Mouse (Mus musculus) right cerebral cortex, postnatal 36 days (tissue): Measurements from ENCODE around the gene Prmt2.
A peak's percentile ranks its signal among the peaks of the same experiment; 100 is the strongest.

Experiments
- DNase-seq, 2 experiments: peaks; one replicate each; pipeline ENCODE4 v3.0.0; 2022; ENCODE audit warnings: low spot score in 2 of 2, mixed read lengths in 1 of 2

The Prmt2 gene

DNA sequence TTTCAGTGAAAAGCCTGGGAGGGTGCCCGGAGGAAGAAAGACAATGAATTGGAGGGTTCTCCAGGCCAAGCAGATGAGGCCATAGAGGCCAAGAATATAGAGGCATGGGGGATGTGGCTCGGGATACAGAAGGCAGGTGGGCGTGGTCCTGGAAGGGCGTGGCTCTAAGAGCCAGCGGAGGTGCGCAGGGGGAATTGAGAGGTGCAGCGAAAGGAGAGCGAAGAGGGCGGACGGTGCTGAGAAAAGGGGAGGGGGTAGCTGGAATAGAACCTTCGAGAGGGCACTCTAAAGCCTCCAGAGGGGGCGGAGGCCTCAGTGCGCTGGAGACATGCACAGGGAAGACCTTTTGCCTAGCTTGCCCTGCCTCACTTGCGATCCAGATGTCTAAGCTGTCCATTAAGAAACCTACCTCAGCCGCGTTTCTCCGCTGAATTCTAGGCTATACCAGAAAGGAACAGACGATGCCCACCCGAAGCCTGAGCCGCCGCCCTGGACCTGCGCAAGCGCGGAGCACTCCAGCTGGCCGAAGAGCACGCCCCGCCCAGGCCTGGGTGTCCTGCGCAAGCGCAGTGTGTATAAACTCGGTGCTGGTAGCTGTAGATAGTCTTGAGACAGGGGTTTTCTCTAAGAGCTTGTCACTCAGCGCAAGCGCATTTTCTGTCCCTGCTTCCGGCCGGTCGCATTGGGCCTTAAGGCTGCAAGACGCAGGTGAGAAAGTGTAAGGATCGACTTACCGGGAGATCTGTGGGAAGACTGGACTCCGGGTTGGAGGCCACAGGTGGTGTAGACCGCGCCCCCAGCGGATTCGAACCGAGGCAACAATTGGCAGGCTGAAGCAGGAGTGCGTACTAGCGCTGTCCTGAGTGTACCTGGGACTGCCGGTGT lies at the start of gene Prmt2:
Gene Prmt2, minus strand, starts transcription at position 525 of the 885 bp plus-strand sequence.
- DNase-seq, result peak; percentile 82 to 86

DNA sequence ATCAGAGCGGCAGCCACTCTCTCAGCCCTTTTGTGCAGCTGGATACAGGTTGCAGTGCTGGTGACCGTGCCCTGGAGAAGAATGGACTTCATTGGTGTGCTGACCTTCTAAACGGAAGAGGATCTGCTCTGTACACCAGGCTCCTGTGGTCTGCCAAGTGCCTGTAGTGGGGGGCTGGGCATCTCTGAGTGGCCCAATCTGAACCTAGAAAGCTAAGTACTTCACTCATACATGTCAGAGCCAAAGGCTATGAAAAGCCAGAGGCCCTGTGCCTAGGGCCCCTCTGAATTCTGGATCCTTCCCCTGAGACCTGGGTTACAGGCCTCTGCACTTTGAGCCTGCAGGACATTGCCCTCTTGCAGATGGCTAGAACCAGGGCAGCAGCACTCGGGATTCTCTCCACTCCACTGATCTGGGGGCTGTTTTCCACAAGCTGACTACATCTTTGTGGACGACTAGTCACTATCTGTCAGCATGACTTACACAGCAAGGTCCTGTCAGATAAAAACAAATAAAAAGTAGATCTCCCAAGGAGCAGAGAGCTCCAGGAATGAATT lies 41.0 kb upstream of the Prmt2 start:
- no peak for DNase-seq

DNA sequence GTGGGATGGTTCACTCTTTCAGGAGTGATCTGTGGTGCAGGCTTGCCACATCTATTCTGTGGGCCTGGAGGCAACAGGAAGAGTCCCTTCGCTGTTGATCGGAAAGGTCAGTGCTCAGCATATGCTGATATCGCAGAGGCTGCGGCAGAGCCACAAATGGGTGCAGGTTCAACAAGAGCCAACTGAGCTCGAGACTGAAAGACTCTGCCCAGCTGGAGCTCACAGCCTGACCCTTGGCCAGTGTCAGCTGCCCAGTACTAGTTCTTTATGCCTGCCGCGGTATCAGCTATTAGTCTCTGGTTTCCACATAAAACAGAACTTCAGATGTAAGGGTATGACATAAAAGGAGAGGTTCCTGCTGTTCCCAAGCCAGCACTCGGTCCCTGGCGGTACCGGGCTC lies 37.6 kb upstream of the Prmt2 start:
- DNase-seq, result no peak

- DNase-seq, result no peak
Measured at GRCm38 (mm10) chr10:76271238-76271637, 33.6 kb upstream of the Prmt2 start.

- no peak for DNase-seq
Measured at GRCm38 (mm10) chr10:76262431-76262830, 24.8 kb upstream of the Prmt2 start.

- no peak for DNase-seq
Measured at GRCm38 (mm10) chr10:76261447-76261846, 23.8 kb upstream of the Prmt2 start.

DNA sequence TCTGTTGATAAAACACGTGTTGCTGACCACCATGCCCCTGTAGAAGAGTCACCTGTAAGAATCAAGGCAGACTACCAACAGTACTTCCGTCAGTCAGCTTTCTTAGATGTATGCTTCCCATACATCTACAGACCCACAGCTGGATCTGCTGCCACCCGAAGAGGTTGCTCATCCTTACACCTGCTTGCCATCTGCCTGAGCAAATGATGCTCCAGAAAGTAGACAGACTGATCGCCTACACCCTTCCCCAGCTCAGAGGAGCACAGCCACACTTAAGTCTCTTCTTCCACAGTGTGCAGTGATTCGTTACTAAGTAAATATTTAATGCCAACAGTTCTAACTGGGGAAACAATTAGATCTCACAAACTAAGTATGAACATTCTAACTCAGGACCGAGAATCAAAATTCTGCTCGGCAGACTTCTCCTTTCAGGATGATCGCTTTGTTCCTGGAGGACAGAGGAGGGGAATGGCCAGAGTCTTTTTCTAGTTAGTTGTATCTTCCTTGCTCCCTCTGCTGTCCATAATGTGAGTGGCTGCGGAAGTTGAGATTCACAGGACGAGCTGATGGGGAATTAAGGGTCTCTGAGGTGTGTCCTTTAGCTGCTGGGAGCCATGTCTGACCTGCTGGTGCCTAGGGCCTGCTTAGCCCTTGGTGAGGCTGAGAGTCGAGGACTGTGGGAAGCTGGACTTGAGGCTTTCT lies 22.8 kb upstream of the Prmt2 start:
- DNase-seq, result no peak

- no peak for DNase-seq
Measured at GRCm38 (mm10) chr10:76259566-76260232, 22.0 kb upstream of the Prmt2 start.

DNA sequence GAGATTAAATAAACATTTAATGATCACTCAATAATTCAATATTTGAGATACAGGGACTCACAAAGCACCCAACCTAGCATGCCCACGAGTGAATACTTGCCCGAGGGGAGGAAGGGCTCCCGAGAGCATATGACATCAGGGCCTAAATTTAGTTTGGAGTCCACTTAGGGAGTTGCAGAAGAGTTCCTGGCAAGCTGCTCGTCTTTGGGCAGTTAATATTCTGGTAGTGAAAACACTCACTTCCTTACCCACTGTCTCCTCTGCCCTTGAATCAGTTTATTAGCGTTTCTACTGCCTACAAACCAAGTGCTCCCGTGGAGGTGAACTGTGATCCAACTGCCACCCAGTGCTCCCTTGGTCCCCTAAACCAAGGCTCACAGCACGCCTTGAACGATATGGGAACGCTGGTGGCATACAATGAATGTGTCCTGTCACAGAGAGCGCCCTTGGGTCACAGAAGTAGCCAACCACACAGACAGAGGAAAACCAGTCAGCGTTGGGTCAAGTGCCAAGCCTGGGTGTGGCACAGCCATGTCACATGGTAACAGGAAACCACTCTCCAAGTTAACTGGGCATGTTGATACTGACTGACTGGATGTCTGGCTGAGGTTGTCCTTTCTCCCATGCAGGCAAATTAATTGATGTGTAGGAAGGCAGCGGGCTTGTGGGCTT lies 20.2 kb upstream of the Prmt2 start:
- no peak for DNase-seq

DNA sequence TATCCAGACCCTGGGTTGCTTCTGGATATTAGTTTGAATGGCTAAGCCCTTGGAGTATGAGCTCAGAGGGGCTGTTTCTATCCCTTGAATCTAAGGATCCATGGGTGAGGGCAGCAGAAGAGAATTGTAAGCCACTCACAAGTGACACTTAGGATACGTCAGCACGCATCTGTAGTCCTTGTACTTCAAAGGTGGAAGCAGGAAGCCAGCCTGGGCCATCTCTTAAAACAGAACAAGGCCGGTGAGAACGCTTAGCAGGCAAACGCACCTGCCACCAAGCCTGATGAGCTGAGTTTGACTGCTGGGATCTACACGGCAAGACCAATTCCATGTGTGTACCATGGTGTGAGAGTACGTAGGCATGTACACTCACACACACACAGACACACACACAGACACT lies 19.6 kb upstream of the Prmt2 start:
- no peak for DNase-seq

DNA sequence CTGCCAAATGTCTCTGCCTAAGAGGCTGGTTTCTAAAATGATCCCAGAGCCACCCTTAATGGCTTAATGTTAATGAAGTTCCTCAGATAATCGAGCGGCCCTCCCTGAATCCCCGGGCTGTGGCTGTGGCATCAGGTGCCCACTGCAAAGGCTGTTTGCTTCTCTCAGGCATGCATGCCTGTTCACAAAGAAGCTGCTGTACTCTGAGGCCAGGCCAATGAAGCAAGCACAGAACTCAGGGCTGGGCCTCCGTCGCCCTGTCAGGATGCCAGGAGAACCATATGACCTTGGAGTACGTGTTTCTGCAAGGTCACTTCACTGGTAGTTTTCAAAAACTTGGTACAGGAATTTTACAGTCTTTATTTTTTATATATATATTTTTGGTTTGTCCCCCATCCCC lies 18.0 kb upstream of the Prmt2 start:
- no peak for DNase-seq

DNA sequence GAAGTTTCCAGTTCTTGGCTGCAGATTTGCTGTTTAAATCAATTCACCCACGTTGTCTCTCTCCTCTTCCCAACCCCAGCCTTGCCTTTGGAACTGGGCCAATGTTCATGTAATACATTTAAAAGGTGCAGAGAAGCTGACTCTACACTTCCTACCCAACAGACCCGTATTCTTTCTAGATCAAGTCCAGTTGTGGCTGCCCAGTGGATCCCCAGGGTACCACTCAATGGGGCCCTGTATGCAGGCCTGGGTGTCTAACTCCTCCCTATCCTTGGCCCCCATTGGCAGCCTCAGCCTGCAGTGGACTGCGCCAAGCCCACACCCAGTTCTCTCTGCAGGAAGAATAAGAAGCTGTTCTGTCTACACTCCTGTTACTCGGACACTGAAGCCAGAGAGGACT lies 15.9 kb upstream of the Prmt2 start, which contains the start of gene S100b:
Gene S100b, plus strand, starts transcription at position 318 of the 400 bp plus-strand sequence.
- no peak for DNase-seq

DNA sequence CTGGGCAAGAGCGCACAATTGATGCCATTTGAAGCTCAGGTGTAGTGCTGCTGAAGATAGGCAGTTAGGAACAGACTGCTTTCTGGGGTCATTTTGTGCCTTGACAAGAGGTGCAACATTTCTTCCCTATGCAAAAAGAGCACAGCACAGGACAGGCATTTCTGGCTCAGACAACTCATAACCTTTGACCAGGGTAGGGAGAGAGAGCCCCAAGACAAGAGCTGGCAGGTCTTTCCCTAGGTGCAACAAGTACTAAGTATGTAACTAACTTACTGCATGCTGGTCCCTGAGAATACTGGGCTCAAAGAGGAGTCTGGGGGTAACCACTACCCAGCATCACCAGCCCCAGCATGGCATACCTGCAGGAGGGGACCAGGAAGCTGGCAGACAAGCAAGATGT lies 15.4 kb upstream of the Prmt2 start:
- DNase-seq, result no peak

DNA sequence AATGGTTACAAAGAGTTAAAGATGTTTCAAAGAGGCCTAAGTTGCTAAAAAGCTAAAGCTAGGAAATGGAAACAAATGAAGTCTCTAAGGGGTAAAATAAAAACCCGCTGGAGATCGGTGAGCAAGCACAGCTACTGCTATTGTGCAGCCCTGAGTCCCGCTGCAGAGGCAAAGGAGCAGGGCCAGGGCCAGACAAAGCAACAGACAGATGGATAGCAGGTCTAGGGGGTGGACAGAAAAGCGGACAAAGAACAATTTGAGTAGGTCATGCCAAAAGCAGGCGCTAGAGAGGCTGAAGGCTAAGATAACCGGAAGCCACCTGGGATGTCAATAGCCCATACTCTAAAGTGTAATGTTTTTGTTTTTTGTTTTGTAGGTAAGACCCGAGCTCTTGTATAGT lies 13.2 kb upstream of the Prmt2 start:
- no peak for DNase-seq

DNA sequence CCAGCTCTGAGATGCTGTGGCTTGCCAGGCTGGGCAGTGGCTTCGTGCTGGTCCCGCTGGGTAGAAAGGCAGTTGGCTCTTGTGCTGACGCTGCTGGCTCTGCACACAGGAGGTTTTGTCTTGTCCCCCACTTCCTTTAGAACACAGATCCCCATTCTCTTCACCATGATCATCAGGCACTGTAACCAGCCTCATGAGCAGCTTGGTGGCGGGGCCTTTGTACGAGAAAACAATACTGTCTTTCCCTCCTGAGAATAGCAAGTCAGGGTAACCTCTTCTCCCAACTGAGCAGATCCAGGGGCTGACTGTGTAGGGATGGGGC lies 10.9 kb upstream of the Prmt2 start:
- no peak for DNase-seq

- DNase-seq, result no peak
Measured at GRCm38 (mm10) chr10:76247960-76248646, 10.4 kb upstream of the Prmt2 start.

DNA sequence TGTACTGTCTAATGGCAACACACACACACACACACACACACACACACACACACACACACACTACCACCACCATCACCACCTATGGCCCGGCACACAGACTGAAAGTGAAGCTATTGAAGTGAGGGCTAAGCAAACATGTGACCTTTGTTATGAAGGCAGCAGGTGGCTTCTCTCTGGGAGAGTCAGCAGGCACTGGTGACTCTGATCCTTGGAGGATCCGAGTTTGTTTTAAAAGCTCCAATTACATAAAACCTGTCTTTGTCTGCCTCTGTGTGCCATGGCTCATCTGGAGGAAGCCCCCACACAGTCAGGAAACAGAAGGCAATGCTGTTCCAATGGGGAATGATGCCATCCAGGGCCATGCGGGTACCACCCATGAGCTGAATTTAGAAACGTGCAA lies 8.9 kb upstream of the Prmt2 start:
- DNase-seq, result no peak

DNA sequence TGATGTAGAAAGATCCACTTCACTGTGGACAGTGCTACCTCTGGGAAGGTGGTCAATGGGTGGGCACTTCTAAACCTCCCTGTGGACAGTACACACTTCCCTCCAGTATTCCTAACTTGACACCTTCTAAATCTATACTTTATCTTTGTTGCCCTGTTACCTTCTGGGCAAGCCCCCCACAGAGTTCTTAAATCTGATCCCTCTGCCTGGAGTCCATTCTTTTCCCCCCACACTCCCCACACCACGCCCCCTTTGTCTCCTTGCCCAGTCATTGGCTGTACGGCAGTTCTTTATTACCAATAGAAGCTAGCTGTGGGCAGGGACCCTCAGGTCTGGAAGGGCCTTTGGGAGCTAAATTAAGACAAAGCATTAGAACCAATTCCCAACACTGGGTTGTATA lies 7.4 kb upstream of the Prmt2 start:
- DNase-seq, result no peak

DNA sequence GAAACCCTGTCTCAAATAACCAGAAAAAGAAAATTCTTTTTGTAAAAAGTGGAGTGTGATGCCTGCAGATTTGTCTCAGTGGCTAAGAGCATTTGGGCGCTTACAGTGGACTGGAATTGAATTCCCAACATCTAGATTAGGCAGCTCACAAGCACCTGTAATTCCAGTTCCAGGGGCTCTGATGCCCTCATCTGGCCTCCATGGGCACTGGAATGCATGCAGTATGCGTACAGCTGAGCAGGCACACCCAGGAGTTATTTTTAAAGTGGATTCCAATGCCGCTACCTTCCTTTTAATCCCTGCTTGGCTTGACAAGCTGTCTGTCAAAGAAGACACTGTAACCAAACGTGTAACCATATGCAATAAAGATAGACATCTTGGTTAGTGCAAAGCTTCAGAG lies 1.7 kb upstream of the Prmt2 start:
- no peak for DNase-seq

DNA sequence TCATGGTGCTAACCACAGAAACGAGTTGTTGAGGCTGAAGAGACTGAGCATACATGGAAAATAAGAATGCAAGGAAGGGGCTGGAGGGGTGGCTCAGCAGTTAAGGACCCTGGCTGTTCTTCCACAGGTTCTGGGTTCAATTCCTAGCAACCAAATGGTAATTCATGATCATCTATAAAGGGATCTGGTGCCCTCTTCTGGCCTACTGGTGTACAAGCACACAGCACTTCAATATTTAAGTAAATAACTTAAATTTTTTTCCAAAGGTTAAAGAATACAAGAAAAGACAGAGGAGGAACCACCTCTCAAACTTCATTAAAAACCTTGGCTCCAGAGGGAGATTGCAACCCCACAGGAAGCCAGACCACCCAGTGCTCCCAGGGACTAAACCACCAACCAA lies 8.0 kb downstream of the Prmt2 start:
- DNase-seq, result no peak

- DNase-seq, result no peak
Measured at GRCm38 (mm10) chr10:76225944-76226343, 11.7 kb downstream of the Prmt2 start.
